Mouse (Mus musculus) erythroid progenitor cell, adult 5-6 weeks (primary cell): ENCODE data around the gene Glg1. TPM values are rescaled to one million over a fixed set of nuclear protein-coding genes. Genes with fewer than 3 reads are reported as not detected.
"Not testable (repeated sequence)": the region's sequence is repeated elsewhere in the genome, so short reads cannot be mapped to it uniquely, and the experiment has no call there.

ENCODE experiments used
- ATAC-seq: replicated peaks from 2 replicates; pipeline ENCODE4 v1.8.0; 2016; ENCODE audit warnings: moderate number of reproducible peaks, mild to moderate bottlenecking, moderate TSS enrichment, inconsistent platforms; ENCODE audit not compliant: poor library complexity, low FRiP score, severe bottlenecking
- total RNA-seq, 2 experiments: library from RNA; stranded (forward) in 1 of 2; stranded (reverse) in 1 of 2; fragments of 150-400 nt in 1 of 2; fragments of 186-747, 209-891 nt in 1 of 2; gene quantifications; 2 replicates each; pipeline versions ENCODE4 v1.2.3 to v1.2.4; 2015 to 2017; ENCODE audit warnings: low replicate concordance in 2 of 2

Glg1 gene
- total RNA-seq, 2 experiments from 2014 or later: 36.5 to 62.3 TPM

DNA sequence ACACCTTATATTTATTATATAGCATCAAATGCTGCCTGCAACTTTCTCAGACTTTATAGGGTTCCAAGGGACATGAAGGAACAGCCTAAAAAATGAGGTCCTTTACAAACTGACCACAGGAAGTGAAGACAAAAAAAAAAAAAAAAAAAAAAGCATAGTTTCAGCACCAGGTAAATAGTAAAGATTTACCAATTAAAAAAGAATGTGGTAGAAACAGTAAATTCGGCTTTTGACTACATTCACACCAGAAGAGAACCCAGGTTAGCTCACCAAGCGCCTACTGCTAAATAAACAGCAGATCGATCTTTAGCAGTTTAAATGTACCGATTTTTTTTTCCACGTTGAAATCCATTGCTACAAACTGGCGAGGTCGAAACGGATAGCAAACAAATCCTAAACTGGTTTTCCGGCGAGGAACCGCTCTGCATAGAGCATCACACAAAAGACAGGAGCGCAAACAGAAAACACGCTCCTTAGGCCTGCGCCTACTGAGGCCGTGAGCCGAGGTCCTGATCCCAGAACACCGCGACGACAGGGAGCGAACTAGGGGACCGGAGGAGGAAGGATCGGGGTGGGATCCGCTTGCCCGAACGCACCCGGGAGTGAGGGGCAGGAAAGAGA is 896 bp downstream of the Glg1 start:
- peak; percentile 33 for ATAC-seq

DNA sequence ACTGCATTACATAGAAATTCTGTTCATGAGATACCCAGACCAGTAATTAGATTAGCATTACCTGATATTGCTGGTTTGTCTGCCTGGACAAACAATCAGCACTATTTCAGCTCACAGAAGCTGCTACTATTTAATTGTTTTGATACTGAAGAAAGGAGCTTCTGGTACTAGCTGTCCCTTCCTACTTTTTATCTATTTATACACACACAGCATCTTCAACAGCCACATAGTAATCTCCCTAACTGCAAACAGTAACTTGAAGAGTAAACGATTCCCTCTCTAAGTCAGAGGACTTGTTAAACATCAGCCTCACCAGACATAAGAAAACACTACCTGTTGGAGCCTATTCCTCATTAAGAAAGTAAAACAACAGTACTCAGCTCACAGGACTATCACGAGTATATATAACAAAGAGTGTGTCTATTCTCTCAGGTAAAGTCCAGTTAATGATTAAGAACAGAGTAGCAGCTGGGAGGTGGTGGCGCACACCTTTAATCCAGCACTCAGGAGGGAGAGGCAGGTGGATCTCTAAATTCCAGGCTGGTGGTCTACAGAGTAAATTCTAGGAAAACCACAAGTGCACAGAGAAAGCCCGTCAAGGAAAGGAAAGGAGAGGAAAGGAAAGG is 6.4 kb downstream of the Glg1 start:
- peak; percentile 49 for ATAC-seq

DNA sequence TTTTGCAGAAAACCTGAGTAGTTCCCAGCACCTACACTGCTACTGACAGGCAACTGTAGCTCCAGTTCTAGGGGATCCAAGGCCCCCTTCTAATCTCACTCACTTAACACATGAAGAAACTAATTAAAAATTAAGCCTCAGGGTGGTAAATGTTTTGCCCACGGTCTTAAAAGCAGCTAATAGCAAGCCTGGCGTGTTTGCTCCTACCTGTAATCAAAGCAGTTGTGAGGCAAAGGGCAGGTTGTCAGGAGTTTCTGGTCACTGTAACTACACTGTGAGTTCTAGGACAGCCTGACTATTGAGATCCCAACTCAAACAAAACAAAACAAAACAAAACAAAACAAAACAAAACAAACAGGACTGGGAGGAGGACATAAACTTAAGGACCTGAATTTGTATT is 8.9 kb downstream of the Glg1 start:
- no peak for ATAC-seq

DNA sequence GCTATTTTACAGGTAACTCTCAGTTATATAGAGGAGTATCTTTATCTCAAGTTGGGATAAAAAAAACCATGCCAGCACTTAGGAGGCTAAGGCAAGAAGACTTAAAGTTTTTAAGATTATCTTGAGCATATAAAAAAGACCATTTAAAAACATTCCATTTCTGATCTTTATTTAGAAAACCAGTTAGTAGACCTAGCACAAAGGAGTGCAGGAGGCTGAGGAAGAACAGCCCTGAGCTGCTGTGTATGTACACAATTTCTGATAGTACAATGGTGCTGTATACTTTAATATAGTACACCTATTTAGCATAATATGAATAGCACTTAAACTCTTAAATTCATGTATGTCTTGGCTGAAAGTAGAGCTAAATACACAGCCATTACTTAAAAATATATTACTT is 10.9 kb downstream of the Glg1 start:
- no peak for ATAC-seq

DNA sequence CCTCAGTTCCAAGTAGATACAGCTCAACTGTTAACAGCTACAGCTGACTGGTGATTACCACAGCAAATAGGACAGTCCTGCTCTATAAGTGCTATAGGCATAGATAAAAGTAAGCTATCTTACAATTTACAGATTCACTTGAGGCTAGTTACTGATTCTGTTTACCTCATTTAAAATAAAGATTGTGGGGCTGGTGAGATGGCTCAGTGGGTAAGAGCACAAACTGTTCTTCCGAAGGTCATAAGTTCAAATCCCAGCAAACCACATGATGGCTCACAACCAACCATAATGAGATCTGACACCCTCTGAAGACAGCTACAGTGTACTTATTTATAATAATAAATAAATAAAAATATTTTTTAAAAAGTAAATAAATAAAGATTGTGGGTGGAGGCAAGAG is 12.2 kb downstream of the Glg1 start:
- ATAC-seq: not testable (repeated sequence)

DNA sequence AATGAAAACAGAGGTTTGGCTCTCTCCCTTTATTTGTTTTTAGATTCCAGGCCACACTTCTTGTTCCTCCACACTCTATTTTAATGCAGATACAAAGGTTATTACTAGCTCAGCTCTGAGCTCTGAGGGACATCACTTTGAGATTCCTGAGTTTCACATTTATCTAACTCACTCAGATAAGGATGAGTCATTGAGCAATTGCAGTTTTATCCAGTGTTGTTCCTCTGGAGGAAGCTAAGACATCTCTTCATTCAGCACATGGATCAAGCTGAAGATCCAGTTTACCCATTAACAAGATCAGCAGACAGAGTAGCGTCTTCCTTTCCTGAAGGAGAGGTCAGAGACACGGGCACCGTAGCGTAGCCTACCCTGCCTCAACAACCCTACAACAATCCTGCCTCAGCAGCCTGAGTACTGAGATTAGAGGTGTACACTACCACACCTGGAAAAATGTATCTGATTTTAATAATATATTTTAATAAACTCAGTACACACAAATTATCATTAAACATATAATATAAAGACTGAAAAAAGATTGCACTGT is 12.7 kb downstream of the Glg1 start:
- ATAC-seq: no peak

DNA sequence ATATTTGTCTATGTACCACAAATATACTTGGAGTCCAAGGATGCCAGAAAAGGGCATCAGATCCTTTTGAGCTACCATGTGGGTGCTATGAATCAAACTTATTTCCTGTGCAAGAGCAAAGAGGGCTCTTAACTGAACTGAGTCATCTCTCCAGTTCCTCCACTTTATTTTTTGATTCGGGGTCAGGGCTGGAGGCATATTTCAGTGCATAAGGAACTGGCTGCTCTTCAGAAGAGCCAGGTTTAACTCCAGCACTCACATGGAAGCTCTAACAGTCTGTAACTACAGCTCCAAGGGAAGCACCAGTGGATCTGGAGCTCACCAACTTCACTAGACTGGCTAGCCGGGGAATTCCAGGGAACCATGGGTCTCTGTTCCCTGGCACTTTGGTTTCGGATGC is 21.7 kb downstream of the Glg1 start:
- ATAC-seq: no peak

DNA sequence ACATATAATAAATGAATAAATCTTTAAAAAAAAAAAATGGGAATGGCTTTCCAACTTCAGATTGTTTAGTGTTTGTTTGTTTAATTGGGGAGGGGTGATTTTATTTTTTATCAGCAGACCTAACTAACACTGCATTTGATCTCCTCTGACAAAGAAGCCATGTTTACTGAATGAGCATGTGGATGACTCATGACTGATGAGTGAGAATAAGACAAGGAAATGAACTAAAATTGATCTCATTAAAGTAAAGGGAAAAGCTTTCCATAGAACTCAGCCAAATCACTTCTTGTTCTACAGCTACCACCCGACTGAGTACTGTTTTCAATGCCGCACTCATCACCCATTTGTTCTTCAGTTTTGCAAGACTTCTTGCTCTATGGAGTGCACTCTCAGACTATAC is 25.3 kb downstream of the Glg1 start:
- ATAC-seq: no peak

DNA sequence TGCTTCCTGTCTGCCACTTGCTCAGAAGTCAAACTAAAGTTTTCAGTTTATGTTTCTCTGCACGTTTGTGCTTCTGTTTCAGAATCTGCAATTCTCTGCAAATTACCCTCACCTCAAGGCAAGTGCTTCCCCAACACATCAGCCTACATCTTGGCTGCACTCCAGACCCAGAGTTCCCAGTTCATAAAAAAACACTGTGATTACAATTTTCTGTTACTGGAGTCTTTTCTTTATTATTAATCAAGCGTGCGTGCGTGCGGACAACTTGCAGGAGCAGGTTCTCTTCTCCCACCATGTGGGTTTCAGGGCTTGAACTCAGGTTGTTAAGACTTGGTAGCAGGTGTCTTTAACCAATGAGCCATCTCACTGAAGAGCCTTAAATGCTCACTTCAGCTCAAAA is 34.9 kb downstream of the Glg1 start:
- ATAC-seq: no peak

DNA sequence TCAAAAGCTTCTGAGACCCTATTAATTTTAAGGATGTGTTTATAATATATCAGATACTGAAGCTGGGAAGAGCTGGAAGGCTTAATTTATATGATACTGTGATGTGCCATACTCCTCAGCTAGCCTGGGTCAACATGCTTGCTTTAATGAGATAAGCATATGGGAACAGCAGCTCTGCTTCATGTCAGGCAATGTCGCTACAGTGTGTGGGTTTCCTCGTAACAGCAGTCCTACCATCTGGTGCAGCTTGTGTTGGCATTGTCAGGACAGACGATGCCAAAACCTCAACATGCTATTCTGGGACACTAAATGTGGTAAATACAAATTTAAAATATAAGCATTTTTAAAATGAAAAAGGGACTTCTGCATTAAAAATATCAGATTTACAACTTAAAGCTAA is 40.9 kb downstream of the Glg1 start:
- ATAC-seq: no peak

DNA sequence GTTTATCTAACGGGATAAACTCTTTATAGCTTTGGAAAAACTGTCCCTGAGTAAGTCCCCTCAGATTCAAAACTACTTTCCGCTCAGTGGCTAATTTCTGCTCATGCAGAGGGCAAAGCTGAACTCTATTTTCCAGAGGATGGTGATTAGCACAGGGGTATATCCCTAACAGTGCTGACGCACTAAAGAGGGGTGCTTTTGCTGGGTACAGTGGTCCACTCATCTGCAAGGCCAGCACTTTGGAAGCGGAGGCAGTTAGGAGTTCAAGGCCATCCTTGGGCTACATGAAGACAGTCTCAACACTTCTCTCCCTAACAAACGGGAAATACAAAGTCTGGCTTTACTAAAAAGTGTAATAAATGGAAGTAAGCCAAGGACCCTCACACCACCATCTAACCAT is 45.6 kb downstream of the Glg1 start:
- no peak for ATAC-seq

DNA sequence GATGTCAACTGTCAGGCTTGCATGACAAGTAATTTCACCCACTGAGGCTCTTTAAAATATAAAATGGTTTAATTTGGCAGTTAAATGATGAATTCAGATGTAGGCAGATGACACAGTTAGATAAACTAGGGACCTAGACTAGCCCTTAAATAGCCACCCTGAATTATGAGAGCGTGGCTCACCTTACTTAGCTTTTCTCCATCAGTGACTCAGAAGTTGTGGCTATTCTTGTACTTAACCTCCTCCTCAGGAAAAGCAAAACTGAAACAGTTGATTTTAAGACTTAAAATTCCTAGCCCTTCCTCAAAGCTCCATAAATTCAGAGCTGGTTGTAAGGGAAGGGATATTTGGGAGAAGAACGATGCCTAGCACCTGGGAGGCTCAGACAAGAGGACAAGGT is 47.8 kb downstream of the Glg1 start:
- ATAC-seq: no peak

DNA sequence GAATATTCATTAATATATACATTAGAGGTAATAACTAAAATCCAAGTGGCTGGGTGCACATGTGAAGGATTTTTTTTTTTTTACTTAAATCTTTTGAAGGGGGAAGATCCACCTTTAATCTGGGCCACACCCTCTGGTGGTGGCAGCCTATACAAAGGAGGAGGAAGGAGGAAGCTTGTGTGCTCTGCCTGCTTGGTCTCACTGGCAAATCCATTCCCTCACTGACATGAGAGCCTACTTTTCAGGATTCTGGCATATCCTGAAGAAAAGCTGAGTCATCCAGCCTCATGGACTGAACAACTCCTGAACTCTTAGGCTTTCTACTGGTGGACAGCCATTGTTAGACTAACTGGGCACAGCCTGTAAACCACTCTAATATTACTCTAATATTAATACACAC is 49.1 kb downstream of the Glg1 start:
- ATAC-seq: no peak

DNA sequence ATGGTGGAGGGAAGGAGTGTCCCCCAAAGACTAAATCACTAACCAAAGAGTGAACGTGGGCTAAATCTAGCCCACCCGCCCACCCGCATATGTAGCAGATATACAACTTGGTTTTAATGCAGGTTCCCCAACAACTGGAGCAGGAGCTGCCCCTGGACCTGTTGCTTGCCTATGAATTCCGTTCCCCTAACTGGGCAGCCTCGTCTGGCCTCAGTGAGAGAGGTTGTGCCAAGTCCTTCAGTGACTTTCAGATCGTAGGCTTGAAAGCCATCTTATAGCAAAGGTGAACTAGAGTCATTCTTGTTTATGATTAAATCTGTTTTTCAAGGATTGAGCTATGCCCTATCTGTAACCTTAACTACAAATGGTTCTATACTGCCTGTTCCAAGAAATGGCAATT is 52.7 kb downstream of the Glg1 start:
- ATAC-seq: no peak

DNA sequence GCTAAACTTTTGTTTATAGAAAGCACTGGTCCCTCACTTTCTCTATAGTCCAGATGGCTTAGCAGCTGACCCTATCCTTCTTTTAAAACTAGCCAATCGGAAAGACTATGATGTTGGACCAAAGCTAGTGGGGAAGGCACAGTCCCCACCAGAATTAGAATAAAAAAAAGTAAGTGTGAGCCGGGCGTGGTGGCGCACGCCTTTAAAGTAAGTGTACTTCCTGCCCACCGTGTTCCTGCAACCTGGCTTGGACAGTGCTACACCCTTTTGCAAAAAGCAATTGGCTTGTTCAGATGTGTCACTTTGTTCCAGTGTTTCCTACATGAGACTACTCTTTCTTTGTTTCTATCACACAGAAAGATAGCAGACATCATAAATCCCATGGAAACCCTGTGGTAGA is 54.0 kb downstream of the Glg1 start:
- ATAC-seq: no peak

DNA sequence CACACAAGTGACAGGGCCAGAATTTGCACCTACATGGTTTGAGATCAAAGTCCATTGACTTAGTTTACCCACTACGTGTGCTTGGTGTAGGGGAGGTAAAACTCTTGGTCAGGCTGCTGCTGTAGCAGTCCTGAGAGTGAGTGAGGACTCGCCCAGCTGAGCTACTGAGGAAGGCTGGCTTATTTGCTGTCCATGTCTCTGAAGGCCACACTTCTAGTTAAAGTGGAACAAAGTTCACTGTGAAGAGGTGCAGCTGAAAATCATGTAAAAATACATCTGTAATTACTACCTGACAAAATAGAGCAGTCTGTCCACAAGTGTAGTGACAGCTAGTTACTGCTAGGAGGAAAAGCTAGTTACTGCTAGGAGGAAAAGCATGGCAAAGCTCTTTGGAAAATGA is 55.7 kb downstream of the Glg1 start:
- ATAC-seq: no peak

DNA sequence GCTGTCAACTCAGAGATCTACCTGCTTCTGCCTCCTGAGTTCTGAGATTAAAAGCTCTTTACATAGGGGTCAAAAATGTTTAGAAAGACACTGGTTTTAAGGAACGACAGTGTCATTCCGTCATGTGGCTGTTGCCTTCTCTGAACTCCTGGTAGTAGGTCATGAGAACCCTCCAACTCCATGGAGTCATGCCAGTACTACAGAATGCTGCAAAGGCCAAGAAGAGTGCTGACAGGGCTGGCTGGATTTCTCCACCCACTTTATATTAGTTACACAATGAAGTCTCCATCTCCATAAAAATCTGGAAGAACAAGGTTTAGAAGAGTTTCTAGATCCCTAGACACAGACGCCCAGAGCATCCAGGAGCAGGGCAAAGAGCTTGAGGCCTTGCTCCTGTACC is 61.0 kb downstream of the Glg1 start:
- ATAC-seq: no peak

DNA sequence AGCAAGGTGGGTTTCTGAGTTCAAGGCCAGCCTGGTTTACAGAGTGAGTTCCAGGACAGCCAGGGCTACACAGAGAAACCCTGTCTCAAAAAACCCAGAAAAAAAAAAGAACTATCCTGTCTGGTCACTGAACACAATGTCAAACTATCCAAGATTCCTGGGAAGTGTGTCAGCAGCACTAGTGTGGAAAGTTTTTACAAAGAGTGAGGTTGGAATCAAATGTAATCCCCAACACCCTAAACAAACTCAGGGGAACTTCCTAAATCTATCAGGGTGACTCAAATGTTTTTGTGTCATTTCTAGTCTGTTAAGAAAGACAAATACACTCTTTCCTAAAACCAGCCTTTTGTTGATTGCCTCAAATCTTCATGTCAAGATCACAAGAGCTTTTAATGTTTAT is 62.8 kb downstream of the Glg1 start:
- no peak for ATAC-seq

DNA sequence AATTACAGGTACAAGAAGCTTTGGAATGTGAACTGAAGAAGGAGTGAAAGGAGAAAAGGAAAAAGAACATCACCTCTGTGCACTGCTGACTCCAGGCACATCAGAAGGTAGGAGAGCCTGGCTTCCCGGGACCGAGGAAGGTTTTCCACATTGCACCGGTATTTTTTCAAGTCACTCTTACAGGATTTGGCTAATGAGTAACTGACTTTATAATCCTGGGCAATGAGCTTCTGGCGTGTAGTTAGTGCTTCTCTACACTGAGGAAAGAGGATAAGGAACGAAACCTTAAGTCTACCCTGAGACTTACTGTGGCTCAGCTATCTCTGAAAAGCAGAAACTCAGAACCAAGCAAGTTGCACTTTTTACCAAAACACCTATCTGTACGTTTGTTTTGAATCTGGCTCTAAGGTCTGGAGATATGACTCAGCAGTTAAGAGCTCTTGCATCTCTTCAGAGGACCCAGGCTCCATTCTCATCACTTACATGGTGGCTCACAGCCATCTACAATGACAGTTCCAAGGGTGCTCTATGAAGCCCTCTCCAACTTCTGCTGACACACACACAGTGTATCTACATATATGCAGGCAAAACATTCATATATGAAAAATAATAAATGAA is 70.3 kb downstream of the Glg1 start:
- ATAC-seq: 0 out of 2 replicates have a peak, but pooled peaks have one; percentile 19

DNA sequence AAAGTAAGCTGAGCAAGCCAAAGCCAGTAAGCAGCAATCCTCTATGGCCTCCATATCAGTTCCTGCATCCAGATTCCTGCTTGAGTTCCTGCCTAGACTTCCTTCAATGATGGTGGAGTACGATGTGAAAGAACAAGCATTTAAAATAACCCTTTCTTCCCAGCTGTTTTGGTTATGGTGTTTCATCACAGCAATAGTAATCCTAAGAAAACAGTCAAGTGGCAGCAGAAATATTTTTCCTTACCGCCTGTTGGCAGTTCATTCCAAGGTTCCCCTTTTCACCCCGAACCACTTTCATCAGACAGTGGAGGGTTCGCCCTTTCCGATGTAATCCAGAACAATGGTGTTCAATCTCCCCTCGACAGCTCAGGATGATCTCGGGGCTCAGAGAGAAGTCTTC is 71.5 kb downstream of the Glg1 start:
- no peak for ATAC-seq

DNA sequence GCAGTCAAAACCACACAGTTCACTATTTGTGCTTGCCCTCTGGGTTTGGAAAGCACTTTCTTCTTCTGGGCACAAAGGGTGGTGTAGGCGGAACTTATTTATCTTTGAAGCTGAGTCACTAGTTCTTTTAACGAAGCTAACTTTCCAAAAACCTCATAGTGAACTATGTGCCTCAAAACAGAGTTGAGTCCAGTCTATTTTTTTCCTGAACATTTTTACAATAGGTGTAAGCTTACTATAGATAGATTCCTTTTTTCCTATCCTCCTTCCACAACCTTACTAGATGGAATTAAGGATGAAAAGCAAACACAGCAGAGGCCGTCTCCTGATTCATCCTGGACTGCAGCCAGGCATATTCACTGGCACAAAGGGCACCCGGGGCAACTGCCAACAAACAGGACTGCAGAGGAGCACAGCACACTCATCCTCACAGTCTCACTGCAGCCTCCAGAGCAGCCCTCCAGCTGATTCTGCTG is 73.5 kb downstream of the Glg1 start:
- ATAC-seq: no peak
